Mouse (Mus musculus) CH12.LX (cell line): Measurements from ENCODE around the gene Sbsn. TPM values are rescaled to one million over a fixed set of nuclear protein-coding genes. Genes with fewer than 3 reads are reported as not detected.

Experiments used
- DNase-seq: peaks from one replicate; pipeline ENCODE4 v3.0.0-alpha.2; 2013; ENCODE audit errors: extremely low read depth
- H3K27ac ChIP-seq: 2 replicates; pipeline ENCODE4 v1.5.1; 2012; ENCODE audit warnings: low read depth, mild to moderate bottlenecking, control low read depth, moderate library complexity; ENCODE audit not compliant: insufficient read depth
- H3K27me3 ChIP-seq: replicated peaks from 2 replicates; pipeline ENCODE3; 2012; ENCODE audit warnings: inconsistent platforms
- H3K36me3 ChIP-seq, 2 experiments: replicated peaks in 1 of 2; 2 replicates each; pipeline versions ENCODE3 to v1.6.1; 2012; ENCODE audit warnings: inconsistent platforms in 1 of 2, low read length in 1 of 2, mild to moderate bottlenecking in 1 of 2, mixed read lengths in 1 of 2, moderate library complexity in 1 of 2; ENCODE audit not compliant: control insufficient read depth in 1 of 2, insufficient read depth in 1 of 2
- H3K4me1 ChIP-seq, 2 experiments: 2 replicates each; pipeline ENCODE4 v1.6.1; 2012; ENCODE audit warnings: inconsistent platforms in 1 of 2, moderate library complexity in 1 of 2; ENCODE audit not compliant: insufficient read depth in 2 of 2, control insufficient read depth in 1 of 2
- H3K4me2 ChIP-seq: 2 replicates; pipeline ENCODE4 v1.6.1; 2012; ENCODE audit warnings: low read depth, mild to moderate bottlenecking, control low read depth; ENCODE audit not compliant: poor library complexity, insufficient read depth, severe bottlenecking
- H3K4me3 ChIP-seq, 3 experiments: fragments of 150-350 bp in 1 of 3; sonication (generic) in 1 of 3; replicated peaks in 1 of 3; 2 replicates each; pipeline versions ENCODE3 to v1.5.1; 2011 to 2012; ENCODE audit warnings: low read depth in 2 of 3, low read length in 2 of 3, mild to moderate bottlenecking in 2 of 3, moderate library complexity in 2 of 3, control low read depth in 1 of 3, improper control_type of control experiment in 1 of 3, inconsistent platforms in 1 of 3, mixed read lengths in 1 of 3; ENCODE audit not compliant: poor library complexity in 1 of 3
- H3K79me2 ChIP-seq: replicated peaks from 2 replicates; pipeline ENCODE4 v1.6.1; 2012; ENCODE audit warnings: mild to moderate bottlenecking, moderate library complexity; ENCODE audit not compliant: control insufficient read depth, poor library complexity, insufficient read depth, severe bottlenecking; ENCODE audit errors: extremely low read depth
- H3K9ac ChIP-seq: 2 replicates; pipeline ENCODE4 v1.6.1; 2012; ENCODE audit warnings: low read depth, mild to moderate bottlenecking, control low read depth, moderate library complexity; ENCODE audit not compliant: insufficient read depth
- H3K9me3 ChIP-seq: replicated peaks from 2 replicates; pipeline ENCODE3; 2012; ENCODE audit warnings: low read length, inconsistent platforms, mixed read lengths
- CHD1 ChIP-seq: IDR thresholded peaks from 2 replicates; pipeline ENCODE4 v1.6.1; 2012; ENCODE audit warnings: low read depth, low read length, improper control_type of control experiment, inconsistent platforms
- CTCF ChIP-seq, 2 experiments: IDR thresholded peaks in 1 of 2; conservative IDR thresholded peaks in 1 of 2; 2 replicates each; pipeline ENCODE4 v1.5.1; 2011 to 2012; ENCODE audit warnings: low read depth in 2 of 2, low read length in 2 of 2, improper control_type of control experiment in 1 of 2, inconsistent platforms in 1 of 2, mild to moderate bottlenecking in 1 of 2, moderate library complexity in 1 of 2
- ELF1 ChIP-seq: IDR thresholded peaks from 2 replicates; pipeline ENCODE4 v1.6.1; 2014; ENCODE audit warnings: low read depth, mild to moderate bottlenecking, inconsistent platforms, low read length, improper control_type of control experiment
- GABPA ChIP-seq: IDR thresholded peaks from 2 replicates; pipeline ENCODE4 v1.6.1; 2012; ENCODE audit warnings: low read depth, low read length, improper control_type of control experiment, inconsistent platforms; ENCODE audit not compliant: insufficient replicate concordance
- HCFC1 ChIP-seq: IDR thresholded peaks from 2 replicates; pipeline ENCODE4 v1.6.1; 2012; ENCODE audit warnings: low read depth, mild to moderate bottlenecking, inconsistent platforms, low read length, improper control_type of control experiment
- IRF4 ChIP-seq: IDR thresholded peaks from 2 replicates; pipeline ENCODE4 v1.6.1; 2014; ENCODE audit warnings: low read depth, mild to moderate bottlenecking, inconsistent platforms, low read length, improper control_type of control experiment
- JUN ChIP-seq: IDR thresholded peaks from 2 replicates; pipeline ENCODE4 v1.6.1; 2011; ENCODE audit warnings: low read depth, mild to moderate bottlenecking, low read length, improper control_type of control experiment, moderate library complexity; ENCODE audit not compliant: insufficient read depth
- MAX ChIP-seq: IDR thresholded peaks from 2 replicates; pipeline ENCODE4 v1.6.1; 2011; ENCODE audit warnings: low read length, improper control_type of control experiment
- MAZ ChIP-seq: IDR thresholded peaks from 2 replicates; pipeline ENCODE4 v1.6.1; 2012; ENCODE audit warnings: low read depth, mild to moderate bottlenecking, inconsistent platforms, low read length, improper control_type of control experiment, moderate library complexity
- MEF2A ChIP-seq: IDR thresholded peaks from 2 replicates; pipeline ENCODE4 v1.6.1; 2014; ENCODE audit warnings: low read depth, mild to moderate bottlenecking, inconsistent platforms, low read length, improper control_type of control experiment, borderline replicate concordance
- MXI1 ChIP-seq: IDR thresholded peaks from 2 replicates; pipeline ENCODE4 v1.6.1; 2011; ENCODE audit warnings: mild to moderate bottlenecking, low read depth, low read length, improper control_type of control experiment
- MYC ChIP-seq: IDR thresholded peaks from 2 replicates; pipeline ENCODE4 v1.6.1; 2011; ENCODE audit warnings: low read depth, mild to moderate bottlenecking, improper control_type of control experiment, low read length
- PAX5 ChIP-seq: IDR thresholded peaks from 2 replicates; pipeline ENCODE4 v1.6.1; 2012; ENCODE audit warnings: low read length, inconsistent platforms, mixed read lengths
- RAD21 ChIP-seq: IDR thresholded peaks from 2 replicates; pipeline ENCODE4 v1.6.1; 2011; ENCODE audit warnings: low read depth, mild to moderate bottlenecking, low read length, improper control_type of control experiment, moderate library complexity
- RCOR1 ChIP-seq: conservative IDR thresholded peaks from 2 replicates; pipeline ENCODE4 v1.6.1; 2012; ENCODE audit warnings: low read depth, mild to moderate bottlenecking, inconsistent platforms, low read length, improper control_type of control experiment
- SMC3 ChIP-seq: IDR thresholded peaks from 2 replicates; pipeline ENCODE4 v1.6.1; 2011; ENCODE audit warnings: low read depth, low read length, improper control_type of control experiment
- TBP ChIP-seq: conservative IDR thresholded peaks from 2 replicates; pipeline ENCODE4 v1.6.1; 2011; ENCODE audit warnings: low read depth, low read length, improper control_type of control experiment
- TCF12 ChIP-seq: IDR thresholded peaks from 2 replicates; pipeline ENCODE4 v1.6.1; 2014; ENCODE audit warnings: low read depth, mild to moderate bottlenecking, inconsistent platforms, low read length, improper control_type of control experiment
- UBTF ChIP-seq: IDR thresholded peaks from 2 replicates; pipeline ENCODE4 v1.6.1; 2012; ENCODE audit warnings: low read depth, mild to moderate bottlenecking, inconsistent platforms, low read length, improper control_type of control experiment, moderate library complexity
- USF1 ChIP-seq: IDR thresholded peaks from 2 replicates; pipeline ENCODE4 v1.6.1; 2014; ENCODE audit warnings: low read depth, mild to moderate bottlenecking, inconsistent platforms, low read length, improper control_type of control experiment
- dilution Hi-C: fragments of 300-500 bp; cut with MboI; formaldehyde crosslinking; loops from 2 replicates; pipeline ENCODE4 v1.14.3; 2020; ENCODE audit warnings: low sequenced_read_pairs; ENCODE audit not compliant: extremely low pct_unique_long_range_greater_than_20kb, extremely low pct_ligation_motif_present
- in situ Hi-C: fragments of 300-500 bp; cut with MboI; formaldehyde crosslinking; loops from 3 replicates; pipeline ENCODE4 v1.14.3; 2019; ENCODE audit warnings: low sequenced_read_pairs, low pct_ligation_motif_present, low pct_unique_long_range_greater_than_20kb, mixed read lengths
- polyA plus RNA-seq: library from polyadenylated mRNA; unstranded; fragments of >175 nt; gene quantifications from 2 replicates; pipeline ENCODE4 v1.2.1, GENCODE M21; 2012; ENCODE audit warnings: low read depth; ENCODE audit not compliant: insufficient read length
- total RNA-seq, 2 experiments: library from RNA; depleted of rRNA; stranded (reverse); fragments of 300-350 nt in 1 of 2; fragments of >200 nt in 1 of 2; gene quantifications; 2 replicates each; pipeline ENCODE4 v1.2.3; 2012 to 2014

Gene Sbsn
- total and polyA plus RNA-seq, 3 experiments, result 0.30 to 0.76 (median 0.69) TPM

GRCm38 (mm10) chr7:30757001-30757400 is 5.7 kb downstream of the Sbsn start:
- Histone ChIP-seq H3K4me3 (no peak overlapping the region), H3K9ac (no peak overlapping the region), H3K36me3 (peaks cover 0 to 10% of the 10 kb centered on the region in 2 experiments), H3K9me3 (peaks cover 8% of the 10 kb centered on the region), H3K27me3 (no peaks in the 10 kb centered on the region), H3K79me2 (no peaks in the 10 kb centered on the region), H3K4me2 (no peak overlapping the region), H3K27ac (no peak overlapping the region), H3K4me1 (peaks cover 4 to 29% of the 10 kb centered on the region in 2 experiments; a peak in 3 of 4 replicates)
- TF ChIP-seq UBTF (no peak), RCOR1 (no peak), PAX5 (no peak), USF1 (no peak), MAX (no peak)
- no peak for DNase-seq
- dilution Hi-C loops (no loop called here), in situ Hi-C loops (no loop called here)

- H3K9ac ChIP-seq, result no peak overlapping the region
- H3K79me2 ChIP-seq, result no peaks in the 10 kb centered on the region
- H3K27me3 ChIP-seq, result peaks cover under 1% of the 10 kb centered on the region
- in situ Hi-C loops, result no loop called here
- H3K36me3 ChIP-seq, result peaks cover 0 to 10% of the 10 kb centered on the region in 2 experiments
- peaks cover 4 to 31% of the 10 kb centered on the region in 2 experiments; a peak in 3 of 4 replicates for H3K4me1 ChIP-seq
- H3K4me3 ChIP-seq, result no peak overlapping the region
- TF ChIP-seq TBP (no peak), SMC3 (peak; percentile 73), IRF4 (0 out of 2 replicates have a peak, but pooled peaks have one; percentile 33), MXI1 (no peak), CTCF (conservative IDR thresholded peaks at IDR 0.05 in 1 of 2, IDR thresholded peaks at IDR 0.05 in 1 of 2; ENCODE audit: low read depth in 2 of 2, low read length in 2 of 2) (peak in 1 of 2 experiments; percentile 72; a peak in 2 of 4 replicates), RAD21 (peak; percentile 45)
- TF ChIP-seq, all 38 proteins: peak for 4
- peak; percentile 34 for DNase-seq
- Histone ChIP-seq H3K9me3 (peaks cover 8% of the 10 kb centered on the region), H3K27ac (no peak overlapping the region), H3K4me2 (no peak overlapping the region)
- dilution Hi-C loops, result no loop called here
These were observed 7.6 kb downstream of the Sbsn start for GRCm38 (mm10) chr7:30758853-30759252.

- dilution Hi-C loops, result no loop called here
- Histone ChIP-seq H3K27ac (no peak overlapping the region), H3K4me2 (no peak overlapping the region), H3K79me2 (no peaks in the 10 kb centered on the region), H3K36me3 (peaks cover 0 to under 1% of the 10 kb centered on the region in 2 experiments), H3K4me1 (peaks cover 4 to 28% of the 10 kb centered on the region in 2 experiments; a peak in 3 of 4 replicates), H3K9me3 (no peaks in the 10 kb centered on the region), H3K27me3 (peaks cover 2% of the 10 kb centered on the region), H3K4me3 (no peak overlapping the region), H3K9ac (no peak overlapping the region)
- in situ Hi-C loops, result no loop called here
- DNase-seq, result peak; percentile 28
- TF ChIP-seq CHD1, result no peak
- TF ChIP-seq ELF1, result peak; percentile 68
- TF ChIP-seq MYC, result no peak
- TF ChIP-seq USF1, result no peak
- no peak for TF ChIP-seq MAZ
- TF ChIP-seq HCFC1, result no peak
- TF ChIP-seq CTCF (conservative IDR thresholded peaks at IDR 0.05 in 1 of 2, IDR thresholded peaks at IDR 0.05 in 1 of 2; ENCODE audit: low read depth in 2 of 2, low read length in 2 of 2), result no peak
- TF ChIP-seq JUN, result no peak
- TF ChIP-seq RCOR1, result no peak
- no peak for TF ChIP-seq GABPA
- peak; percentile 39; the same call in 1 of the 2 replicates for TF ChIP-seq MEF2A
- TF ChIP-seq MXI1, result no peak
- TF ChIP-seq TCF12, result no peak
- TF ChIP-seq IRF4, result no peak
- TF ChIP-seq, all 38 proteins: peak for 2
These were observed 10.6 kb downstream of the Sbsn start for GRCm38 (mm10) chr7:30761769-30762352.
